Mouse (Mus musculus) limb, embryonic 15.5 days (tissue): Measurements from ENCODE around the gene Rps10. TPM values are rescaled to one million over a fixed set of nuclear protein-coding genes. Genes with fewer than 3 reads are reported as not detected.

Experiments
- ATAC-seq: fragments of 200-750 bp; cut with Nextera tagmentation; 2 replicates; pipeline ENCODE4 v1.8.0; 2017; ENCODE audit warnings: low read depth, moderate TSS enrichment; ENCODE audit not compliant: insufficient number of reproducible peaks, low FRiP score, low TSS enrichment
- H3K27ac ChIP-seq: fragments of 300-500 bp; sonication (generic); 2 replicates; pipeline ENCODE4 v1.5.1; 2015; ENCODE audit warnings: moderate library complexity, mild to moderate bottlenecking, inconsistent platforms
- H3K27me3 ChIP-seq: fragments of 300-500 bp; sonication (generic); 2 replicates; pipeline ENCODE4 v1.6.1; 2015; ENCODE audit warnings: inconsistent platforms
- H3K36me3 ChIP-seq: fragments of 300-500 bp; sonication (generic); 2 replicates; pipeline ENCODE4 v1.6.1; 2015; ENCODE audit warnings: inconsistent platforms
- H3K4me1 ChIP-seq: fragments of 300-500 bp; sonication (generic); 2 replicates; pipeline ENCODE4 v1.6.1; 2015; ENCODE audit warnings: inconsistent platforms
- H3K4me2 ChIP-seq: fragments of 300-500 bp; sonication (generic); 2 replicates; pipeline ENCODE4 v1.6.1; 2015; ENCODE audit warnings: mild to moderate bottlenecking, inconsistent platforms
- H3K4me3 ChIP-seq: fragments of 300-500 bp; sonication (generic); 2 replicates; pipeline ENCODE4 v1.5.1; 2015; ENCODE audit warnings: mild to moderate bottlenecking, inconsistent platforms
- H3K9ac ChIP-seq: fragments of 300-500 bp; sonication (generic); 2 replicates; pipeline ENCODE4 v1.6.1; 2015; ENCODE audit warnings: inconsistent platforms
- H3K9me3 ChIP-seq: fragments of 300-500 bp; sonication (generic); 2 replicates; pipeline ENCODE4 v1.6.1; 2016; ENCODE audit warnings: inconsistent platforms
- WGBS: fragments of 180-500 bp; shearing (Covaris S2); methylation state at CpG from one replicate; pipeline ENCODE4 v1.1.7; 2015; 5-methylcytosine and 5-hydroxymethylcytosine counted together
- polyA plus RNA-seq: library from polyadenylated mRNA; unstranded; fragments of >200 nt; fragmentation: Nextera tagmentation; extraction: Ambion mirVana; gene quantifications from 2 replicates; pipeline ENCODE4 v1.2.1, GENCODE M21; 2015

Gene Rps10
- polyA plus RNA-seq, 1 experiment from 2014 or later: 967 TPM

DNA sequence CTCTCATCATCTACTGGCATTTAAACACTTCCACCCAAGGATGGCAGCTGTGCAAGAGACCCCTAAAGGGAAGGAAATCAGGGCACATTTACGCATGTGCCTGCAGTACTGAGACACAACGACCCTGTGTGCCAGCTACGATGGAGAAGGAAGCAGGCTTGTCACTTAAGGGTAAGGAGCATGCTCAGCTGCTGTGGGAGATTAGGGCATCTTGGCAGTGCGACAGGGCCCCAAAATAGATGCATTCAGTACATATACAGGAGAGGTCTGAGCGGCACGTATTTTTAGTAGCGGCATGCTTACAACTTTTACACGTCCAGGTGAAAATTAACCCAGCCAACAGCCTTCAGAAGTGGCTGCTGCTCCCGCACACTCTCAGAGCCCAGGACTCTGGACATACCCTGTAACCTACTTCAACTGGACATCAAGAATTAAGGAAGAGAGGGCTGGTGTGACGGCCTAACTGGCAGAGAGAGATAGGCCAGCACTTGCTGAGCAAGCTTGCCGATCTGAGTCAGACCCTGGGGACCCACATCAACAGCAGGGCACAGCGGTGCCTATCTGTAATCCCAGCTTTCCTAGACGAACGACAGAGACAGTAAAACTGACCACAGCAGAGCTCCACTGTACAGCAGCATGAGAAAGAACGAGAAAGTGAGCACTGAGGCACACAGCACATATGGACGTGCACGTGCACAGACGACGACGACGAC is 32.8 kb downstream of the Rps10 start:
- H3K27me3 ChIP-seq: no peaks in the 10 kb centered on the region
- H3K4me3 ChIP-seq: no peak overlapping the region
- H3K36me3 ChIP-seq: peaks cover 4% of the 10 kb centered on the region; the same call in 1 of the 2 replicates
- H3K4me2 ChIP-seq: no peak overlapping the region
- H3K27ac ChIP-seq: 0 out of 2 replicates have a peak overlapping the region, but pooled peaks have one; percentile 24
- 63% methylated on average over 21 of the region's 21 CpGs for WGBS
- no peaks in the 10 kb centered on the region for H3K9me3 ChIP-seq
- H3K4me1 ChIP-seq: peaks cover 35% of the 10 kb centered on the region
- H3K9ac ChIP-seq: no peak overlapping the region
- ATAC-seq: no peak

DNA sequence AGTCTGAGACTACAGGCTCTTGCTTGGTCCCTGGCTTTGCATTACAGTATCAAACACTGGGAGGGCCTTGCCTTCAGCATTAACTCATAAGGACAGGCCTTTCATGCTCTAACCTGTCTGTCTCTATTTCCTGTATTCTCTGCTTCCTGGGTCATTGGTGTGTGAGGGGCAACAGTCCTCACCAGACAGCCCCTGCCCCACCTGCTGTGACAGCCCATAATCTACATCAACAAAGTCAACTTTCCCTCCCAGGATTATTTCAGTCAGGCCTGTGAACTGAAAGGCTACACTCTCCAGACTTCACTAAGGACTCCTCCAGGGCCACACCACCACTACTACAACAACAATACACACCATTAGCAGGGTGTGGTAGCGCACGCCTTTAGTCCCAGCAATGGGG is 33.4 kb downstream of the Rps10 start:
- Histone ChIP-seq H3K4me1 (peaks cover 35% of the 10 kb centered on the region), H3K4me2 (no peak overlapping the region), H3K9me3 (no peaks in the 10 kb centered on the region), H3K36me3 (peaks cover 4% of the 10 kb centered on the region; the same call in 1 of the 2 replicates), H3K9ac (no peak overlapping the region), H3K4me3 (no peak overlapping the region), H3K27me3 (no peaks in the 10 kb centered on the region), H3K27ac (no peak overlapping the region)
- ATAC-seq: no peak
- WGBS: 88% methylated on average over 2 of the region's 2 CpGs

DNA sequence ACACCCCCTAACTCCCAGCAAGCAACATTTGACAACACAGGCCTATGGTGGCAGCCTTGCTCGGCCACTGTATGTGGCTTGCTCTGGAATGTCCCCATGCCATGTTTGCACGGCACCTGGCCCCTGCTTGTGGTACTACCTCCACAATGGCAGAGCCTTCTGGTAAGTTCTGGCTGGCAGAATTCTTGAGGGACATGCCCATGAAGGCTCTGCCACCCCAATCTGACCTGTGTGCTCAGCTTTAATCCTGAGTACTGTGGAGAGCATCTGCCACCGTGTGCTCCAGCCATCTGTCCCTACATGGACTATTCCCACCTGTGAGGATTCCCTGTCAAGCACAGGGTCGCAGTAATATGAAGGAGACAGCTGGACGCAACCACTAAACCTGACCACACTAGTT is 35.6 kb downstream of the Rps10 start:
- H3K27ac ChIP-seq: no peak overlapping the region
- H3K4me1 ChIP-seq: peaks cover 37% of the 10 kb centered on the region
- ATAC-seq: no peak

DNA sequence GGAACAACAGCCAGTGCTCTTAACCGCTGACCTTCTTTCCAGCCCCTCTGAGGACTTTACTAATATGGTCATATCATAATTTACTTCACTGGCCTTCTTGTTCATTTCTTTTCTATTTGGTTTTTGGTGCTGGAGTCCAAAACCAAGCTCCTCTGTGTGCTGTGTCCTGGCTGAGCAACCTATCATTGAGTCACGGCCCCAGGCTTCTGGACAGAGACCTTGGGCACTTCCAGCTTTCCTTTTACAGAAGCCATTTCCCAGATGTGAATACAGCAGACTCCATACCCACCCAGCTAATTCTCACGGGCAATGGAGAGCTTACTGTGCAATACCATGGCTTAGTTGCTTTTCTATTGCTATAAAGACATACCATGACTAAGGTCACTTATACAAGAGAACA is 36.2 kb downstream of the Rps10 start:
- ATAC-seq: no peak
- no peaks in the 10 kb centered on the region for H3K9me3 ChIP-seq
- no peak overlapping the region for H3K4me3 ChIP-seq
- no peak overlapping the region for H3K4me2 ChIP-seq
- no peak overlapping the region for H3K9ac ChIP-seq
- H3K4me1 ChIP-seq: peaks cover 37% of the 10 kb centered on the region
- no peak overlapping the region for H3K27ac ChIP-seq
- no peaks in the 10 kb centered on the region for H3K27me3 ChIP-seq
- H3K36me3 ChIP-seq: peaks cover 18% of the 10 kb centered on the region
- WGBS: 79% methylated on average over 3 of the region's 3 CpGs

More for the DNA sequence above, 35.6 kb downstream of the Rps10 start:
- Histone ChIP-seq H3K4me3 (no peak overlapping the region), H3K4me2 (no peak overlapping the region), H3K36me3 (peaks cover 12% of the 10 kb centered on the region), H3K27me3 (no peaks in the 10 kb centered on the region), H3K9ac (no peak overlapping the region), H3K9me3 (no peaks in the 10 kb centered on the region)
- WGBS: 70% methylated on average over 5 of the region's 5 CpGs

DNA sequence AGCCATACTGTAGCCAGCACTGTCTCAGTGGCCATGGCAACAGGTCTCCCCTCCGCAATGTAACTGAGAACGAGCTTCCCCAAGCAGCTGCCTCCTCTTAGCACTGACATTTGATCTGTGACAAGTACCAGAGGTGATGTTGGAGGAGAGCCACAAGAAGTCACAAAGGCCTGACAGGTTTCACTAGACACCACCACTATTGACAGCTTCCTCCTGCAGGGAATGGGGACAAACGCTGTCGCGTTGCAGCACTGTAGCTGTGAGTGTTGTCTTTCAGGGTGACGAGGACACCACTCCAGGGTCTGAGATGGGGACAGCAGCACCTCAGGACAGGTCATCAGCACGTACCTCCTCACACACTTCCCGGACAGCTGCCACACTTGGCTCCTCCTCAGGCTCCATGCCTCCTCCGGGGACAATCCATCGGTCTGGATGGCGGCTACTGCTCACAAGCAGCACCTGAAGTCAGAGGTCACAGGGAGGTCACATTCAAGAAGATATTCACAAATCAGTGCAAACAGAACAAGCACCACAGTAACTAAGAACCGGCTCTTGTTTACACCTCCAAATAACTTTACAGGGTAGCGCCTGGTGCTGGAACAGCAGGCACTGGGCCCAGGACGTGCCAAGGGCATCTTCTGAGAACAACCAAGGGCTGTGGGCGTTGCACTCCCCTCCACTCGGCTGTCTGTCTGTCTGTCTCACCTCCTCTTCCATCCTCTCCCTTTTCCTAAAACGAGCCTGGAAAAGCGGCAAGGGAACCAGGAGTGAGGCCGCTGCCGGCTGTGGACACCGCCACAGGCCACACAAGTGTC is 39.9 kb downstream of the Rps10 start:
- WGBS: 66% methylated on average over 21 of the region's 21 CpGs
- Histone ChIP-seq H3K27ac (peak overlapping the region; percentile 57), H3K4me2 (no peak overlapping the region), H3K9me3 (no peaks in the 10 kb centered on the region), H3K9ac (no peak overlapping the region), H3K27me3 (no peaks in the 10 kb centered on the region), H3K4me3 (no peak overlapping the region), H3K36me3 (peaks cover 44% of the 10 kb centered on the region), H3K4me1 (peaks cover 14% of the 10 kb centered on the region; the same call in 1 of the 2 replicates)
- ATAC-seq: 0 out of 2 replicates have a peak, but pooled peaks have one; percentile 12

DNA sequence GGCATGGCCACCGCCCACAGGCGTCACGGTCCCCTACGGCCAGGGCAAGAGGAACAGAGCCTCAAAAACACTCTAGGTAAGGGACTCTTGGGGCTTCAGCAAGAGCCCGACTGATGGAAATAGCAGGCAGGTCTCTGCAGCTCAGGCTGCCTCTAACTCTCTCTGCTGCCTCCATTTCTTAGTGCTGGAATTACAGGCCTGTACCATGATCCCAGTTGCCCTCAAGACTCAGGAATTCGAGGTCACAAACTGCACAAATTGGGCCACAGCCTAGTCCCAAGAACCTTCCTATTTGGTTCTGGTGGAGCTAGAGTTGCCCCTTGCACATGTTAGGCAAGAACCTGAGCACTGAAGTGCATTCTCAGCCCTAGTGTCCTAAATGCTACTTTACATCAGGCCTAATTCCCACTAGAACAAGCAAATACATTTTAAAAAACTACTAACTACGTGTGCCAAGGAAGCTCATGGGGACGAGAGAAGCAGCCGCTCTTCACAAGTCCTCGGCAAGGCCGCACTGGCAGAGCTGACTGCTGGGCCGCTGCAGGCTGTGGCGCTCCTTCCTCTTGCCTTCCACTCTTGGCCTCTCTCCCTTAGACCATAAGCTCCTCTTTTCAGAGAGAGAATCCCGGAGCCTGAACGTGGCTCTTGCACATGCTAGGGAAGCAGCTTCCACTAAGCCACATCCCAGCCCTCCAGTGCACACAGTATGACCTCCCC is 40.7 kb downstream of the Rps10 start:
- Histone ChIP-seq H3K27ac (0 out of 2 replicates have a peak overlapping the region, but pooled peaks have one; percentile 57), H3K9ac (no peak overlapping the region), H3K36me3 (peaks cover 49% of the 10 kb centered on the region), H3K4me1 (peaks cover 10% of the 10 kb centered on the region), H3K27me3 (no peaks in the 10 kb centered on the region), H3K9me3 (no peaks in the 10 kb centered on the region), H3K4me2 (no peak overlapping the region), H3K4me3 (no peak overlapping the region)
- WGBS: 84% methylated on average over 15 of the region's 15 CpGs
- no peak for ATAC-seq

DNA sequence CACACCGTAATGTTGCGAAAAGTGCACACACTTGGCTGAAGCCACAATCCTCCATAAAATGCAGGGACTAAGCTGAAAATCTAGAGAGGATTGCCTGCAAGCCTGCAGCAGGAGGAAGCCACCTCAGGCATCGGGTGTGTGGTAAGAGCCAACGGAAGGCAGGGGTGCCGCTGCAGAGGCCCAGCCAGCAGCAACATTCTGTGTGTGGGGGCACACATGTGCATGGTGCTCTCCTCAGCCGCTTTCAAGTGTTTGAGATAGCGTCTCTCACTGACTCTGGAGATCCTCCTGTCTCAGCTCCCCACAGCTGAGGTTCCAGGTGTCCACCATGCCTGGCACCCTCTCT is 43.9 kb downstream of the Rps10 start:
- Histone ChIP-seq H3K36me3 (peaks cover 66% of the 10 kb centered on the region), H3K4me1 (peaks cover 16% of the 10 kb centered on the region), H3K27ac (no peak overlapping the region), H3K9ac (no peak overlapping the region), H3K27me3 (no peaks in the 10 kb centered on the region), H3K4me2 (no peak overlapping the region), H3K4me3 (no peak overlapping the region), H3K9me3 (no peaks in the 10 kb centered on the region)
- no peak for ATAC-seq
- WGBS: 97% methylated on average over 7 of the region's 7 CpGs

DNA sequence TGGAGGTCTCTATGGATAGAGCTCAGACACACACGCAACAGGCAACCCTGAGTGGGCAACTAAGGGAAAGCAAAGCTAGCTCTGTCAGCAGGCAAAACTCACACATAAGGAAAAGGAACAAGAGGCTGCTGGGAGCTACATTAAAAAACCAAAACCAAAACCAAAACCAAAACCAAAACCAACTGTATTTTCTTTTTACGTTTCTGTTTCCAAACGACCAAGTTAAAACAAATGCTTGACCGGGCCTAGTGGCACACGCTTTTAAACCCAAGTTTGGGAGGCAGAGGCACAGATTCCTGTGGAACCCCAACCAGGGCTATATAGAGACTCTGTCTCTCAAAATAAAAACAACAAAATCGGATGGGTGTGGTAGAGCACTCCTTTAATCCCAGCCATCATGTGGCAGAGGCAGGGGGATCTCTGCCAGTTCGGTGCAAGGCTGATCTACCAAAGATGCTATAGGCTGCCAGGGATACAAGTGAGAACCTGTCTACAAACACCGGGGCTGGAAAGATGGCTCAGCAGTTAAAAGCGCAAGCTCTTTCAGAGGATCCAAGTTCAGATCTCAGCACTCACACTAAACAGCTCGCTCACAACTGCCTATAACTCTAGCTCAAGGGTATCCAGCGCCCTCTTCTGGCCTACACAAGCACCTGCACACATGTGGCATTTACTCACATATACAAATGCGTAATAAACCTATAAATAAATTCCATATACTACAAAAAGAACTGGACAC is 44.5 kb downstream of the Rps10 start:
- no peak overlapping the region for H3K4me2 ChIP-seq
- no peak overlapping the region for H3K4me3 ChIP-seq
- H3K4me1 ChIP-seq: peaks cover 20% of the 10 kb centered on the region
- no peaks in the 10 kb centered on the region for H3K27me3 ChIP-seq
- no peak overlapping the region for H3K9ac ChIP-seq
- no peak overlapping the region for H3K27ac ChIP-seq
- WGBS: 80% methylated on average over 12 of the region's 12 CpGs
- H3K9me3 ChIP-seq: no peaks in the 10 kb centered on the region
- no peak for ATAC-seq
- H3K36me3 ChIP-seq: peaks cover 65% of the 10 kb centered on the region

DNA sequence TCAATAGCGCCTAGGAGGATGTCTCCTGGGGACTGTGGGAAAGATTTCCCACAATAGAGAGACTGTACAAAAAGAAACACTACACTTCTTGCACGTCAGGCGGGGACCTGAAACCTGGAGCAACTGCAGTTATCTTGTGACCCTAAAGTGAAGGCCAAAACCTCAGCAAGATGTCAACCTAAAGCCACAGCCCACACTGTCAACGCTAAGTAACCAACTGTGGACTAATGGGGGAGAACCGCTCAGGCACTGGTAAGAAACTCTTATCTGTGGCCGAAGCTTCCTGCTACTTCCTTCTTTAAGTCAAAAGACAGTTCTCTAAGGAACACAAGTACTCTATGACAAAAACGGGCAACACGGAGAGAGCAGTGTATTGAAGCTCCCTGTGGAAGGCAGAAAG is 48.2 kb downstream of the Rps10 start:
- H3K27ac ChIP-seq: no peak overlapping the region
- H3K4me2 ChIP-seq: no peak overlapping the region
- H3K4me3 ChIP-seq: no peak overlapping the region
- peaks cover 22% of the 10 kb centered on the region for H3K4me1 ChIP-seq
- no peaks in the 10 kb centered on the region for H3K27me3 ChIP-seq
- no peak for ATAC-seq
- peaks cover 56% of the 10 kb centered on the region for H3K36me3 ChIP-seq
- 77% methylated on average over 8 of the region's 8 CpGs for WGBS
- no peaks in the 10 kb centered on the region for H3K9me3 ChIP-seq
- no peak overlapping the region for H3K9ac ChIP-seq

DNA sequence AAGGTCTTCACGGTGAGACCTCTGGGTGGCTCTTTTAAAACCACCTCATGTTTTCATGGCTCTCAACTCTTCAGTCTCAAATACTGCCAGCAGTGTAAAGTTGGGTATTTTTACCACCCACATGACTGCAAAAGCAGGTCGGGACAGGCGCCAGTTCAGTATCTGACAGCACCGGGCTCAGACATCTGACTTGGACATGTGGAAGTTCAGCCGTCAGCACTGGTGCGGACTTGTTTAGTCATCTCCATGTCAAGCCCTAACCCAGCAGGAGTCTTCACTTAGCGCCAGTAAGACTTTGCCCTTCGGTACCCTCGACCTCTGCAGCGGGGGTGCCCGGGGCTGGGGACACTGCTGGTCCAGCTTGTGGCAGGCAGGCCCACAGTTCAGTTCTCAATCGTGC is 49.2 kb downstream of the Rps10 start:
- peaks cover 58% of the 10 kb centered on the region for H3K36me3 ChIP-seq
- ATAC-seq: no peak
- H3K4me3 ChIP-seq: no peak overlapping the region
- no peaks in the 10 kb centered on the region for H3K9me3 ChIP-seq
- H3K27me3 ChIP-seq: no peaks in the 10 kb centered on the region
- H3K4me2 ChIP-seq: no peak overlapping the region
- H3K4me1 ChIP-seq: peaks cover 22% of the 10 kb centered on the region
- peak overlapping the region; percentile 27; the same call in 1 of the 2 replicates for H3K27ac ChIP-seq
- WGBS: 57% methylated on average over 12 of the region's 12 CpGs
- no peak overlapping the region for H3K9ac ChIP-seq

DNA sequence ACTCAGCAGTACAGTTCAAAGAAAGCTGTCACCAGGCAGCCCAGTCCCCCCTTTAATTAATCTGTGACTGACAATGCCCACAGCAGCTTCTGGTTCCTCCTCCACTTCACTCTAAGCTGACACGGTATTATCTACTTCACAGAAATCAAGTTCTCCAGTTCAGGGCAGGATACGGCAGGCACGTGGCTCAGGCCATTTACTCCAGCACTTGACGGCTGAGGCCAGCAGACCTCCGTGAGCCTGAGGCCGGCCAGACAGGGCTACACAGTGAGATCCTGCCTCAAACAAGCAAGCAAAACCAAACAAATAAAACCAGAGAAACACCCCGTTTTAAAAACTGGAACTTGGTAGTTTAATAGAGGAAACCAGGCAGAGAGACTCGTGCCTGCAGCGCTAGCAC is 49.8 kb downstream of the Rps10 start:
- Histone ChIP-seq H3K9ac (no peak overlapping the region), H3K4me3 (no peak overlapping the region), H3K4me2 (no peak overlapping the region), H3K27ac (no peak overlapping the region; the same call in 1 of the 2 replicates), H3K4me1 (peaks cover 21% of the 10 kb centered on the region), H3K9me3 (no peaks in the 10 kb centered on the region), H3K27me3 (no peaks in the 10 kb centered on the region), H3K36me3 (peaks cover 63% of the 10 kb centered on the region)
- WGBS: 53% methylated on average over 9 of the region's 9 CpGs
- no peak for ATAC-seq
